Mouse (Mus musculus): ENCODE results near the gene Col4a2. TPM values are rescaled to one million over a fixed set of nuclear protein-coding genes. Genes with fewer than 3 reads are reported as not detected.

Col4a2 gene
- polyA plus RNA-seq, 1 experiment = 8.4 TPM

- H3K36me3 ChIP-seq (ENCODE audit: control insufficient read depth, insufficient read depth, low read length) = no peaks in the 10 kb centered on the region
- H3K4me3 ChIP-seq (ENCODE audit: control insufficient read depth, low read depth, low read length) = no peak overlapping the region
- H3K27me3 ChIP-seq (ENCODE audit: control insufficient read depth, insufficient read depth, low read length) = no peaks in the 10 kb centered on the region
- no peaks in the 10 kb centered on the region; the same call in 1 of the 2 replicates for H3K4me1 ChIP-seq (ENCODE audit: control insufficient read depth, insufficient read depth, low read length)
- TF ChIP-seq POLR2A (IDR thresholded peaks at IDR 0.05; ENCODE audit: control insufficient read depth, low read depth, low read length) = no peak
- TF ChIP-seq CTCF (IDR thresholded peaks at IDR 0.05; ENCODE audit: control insufficient read depth, insufficient read depth, insufficient replicate concordance, low read depth, low read length) = no peak
- H3K27ac ChIP-seq (ENCODE audit: control insufficient read depth, insufficient read depth, low read depth, low read length) = no peak overlapping the region
Observed at GRCm38 (mm10) chr8:11282139-11282538, 30.5 kb upstream of the Col4a2 start.

DNA sequence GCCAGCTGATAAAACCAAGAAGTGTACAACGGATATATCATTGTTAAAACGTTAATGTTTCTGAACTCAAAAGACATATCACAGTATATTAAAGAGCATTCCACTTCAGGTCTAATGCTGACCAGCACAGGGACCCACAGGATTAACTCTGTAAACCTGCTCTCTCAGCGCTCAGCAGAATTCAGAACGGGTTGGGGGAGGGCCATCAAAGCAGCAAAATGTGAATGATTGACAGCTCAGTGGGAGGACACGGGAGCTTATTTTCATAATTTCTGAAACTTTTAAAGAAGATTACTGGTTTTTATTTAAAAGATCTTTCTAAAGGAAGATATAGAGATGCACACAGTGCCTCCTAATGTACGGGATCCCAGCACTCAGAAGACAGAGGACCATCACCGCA, 29.9 kb upstream of the Col4a2 start:
- no peaks in the 10 kb centered on the region for H3K36me3 ChIP-seq (ENCODE audit: control insufficient read depth, insufficient read depth, low read length)
- H3K27ac ChIP-seq (ENCODE audit: control insufficient read depth, insufficient read depth, low read depth, low read length) = no peak overlapping the region
- no peak for TF ChIP-seq CTCF (IDR thresholded peaks at IDR 0.05; ENCODE audit: control insufficient read depth, insufficient read depth, insufficient replicate concordance, low read depth, low read length)
- TF ChIP-seq POLR2A (IDR thresholded peaks at IDR 0.05; ENCODE audit: control insufficient read depth, low read depth, low read length) = no peak
- no peaks in the 10 kb centered on the region; the same call in 1 of the 2 replicates for H3K4me1 ChIP-seq (ENCODE audit: control insufficient read depth, insufficient read depth, low read length)
- no peaks in the 10 kb centered on the region for H3K27me3 ChIP-seq (ENCODE audit: control insufficient read depth, insufficient read depth, low read length)
- no peak overlapping the region for H3K4me3 ChIP-seq (ENCODE audit: control insufficient read depth, low read depth, low read length)

DNA sequence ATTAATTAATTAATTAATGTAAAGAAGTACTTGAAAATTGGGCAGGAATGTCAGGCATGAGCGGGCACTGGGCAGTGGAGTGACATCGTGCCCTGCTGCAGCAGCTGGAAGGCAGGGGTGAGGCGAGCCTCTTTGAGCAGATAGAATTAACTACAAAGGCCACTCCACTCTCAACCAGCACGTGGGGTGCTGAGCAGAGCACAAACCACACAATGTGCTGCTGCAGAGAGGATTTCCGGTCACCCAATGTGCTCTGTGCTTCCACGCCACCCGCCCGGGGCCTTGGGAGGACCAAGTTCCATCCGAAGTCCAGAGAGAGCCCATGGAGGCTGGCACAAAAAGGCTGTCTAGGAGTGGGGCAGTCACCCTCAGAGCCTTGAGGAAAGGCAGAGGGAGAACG, 29.4 kb upstream of the Col4a2 start:
- Histone ChIP-seq H3K27ac (ENCODE audit: control insufficient read depth, insufficient read depth, low read depth, low read length) (no peak overlapping the region), H3K4me3 (ENCODE audit: control insufficient read depth, low read depth, low read length) (no peak overlapping the region), H3K27me3 (ENCODE audit: control insufficient read depth, insufficient read depth, low read length) (no peaks in the 10 kb centered on the region), H3K4me1 (ENCODE audit: control insufficient read depth, insufficient read depth, low read length) (no peaks in the 10 kb centered on the region; the same call in 1 of the 2 replicates), H3K36me3 (ENCODE audit: control insufficient read depth, insufficient read depth, low read length) (no peaks in the 10 kb centered on the region)
- TF ChIP-seq CTCF (IDR thresholded peaks at IDR 0.05; ENCODE audit: control insufficient read depth, insufficient read depth, insufficient replicate concordance, low read depth, low read length) (no peak), POLR2A (IDR thresholded peaks at IDR 0.05; ENCODE audit: control insufficient read depth, low read depth, low read length) (no peak)

- Histone ChIP-seq H3K4me3 (ENCODE audit: control insufficient read depth, low read depth, low read length) (no peak overlapping the region), H3K27me3 (ENCODE audit: control insufficient read depth, insufficient read depth, low read length) (no peaks in the 10 kb centered on the region), H3K4me1 (ENCODE audit: control insufficient read depth, insufficient read depth, low read length) (no peaks in the 10 kb centered on the region; the same call in 1 of the 2 replicates), H3K36me3 (ENCODE audit: control insufficient read depth, insufficient read depth, low read length) (no peaks in the 10 kb centered on the region), H3K27ac (ENCODE audit: control insufficient read depth, insufficient read depth, low read depth, low read length) (no peak overlapping the region)
- TF ChIP-seq POLR2A (IDR thresholded peaks at IDR 0.05; ENCODE audit: control insufficient read depth, low read depth, low read length) (no peak), CTCF (IDR thresholded peaks at IDR 0.05; ENCODE audit: control insufficient read depth, insufficient read depth, insufficient replicate concordance, low read depth, low read length) (no peak)
Observed at GRCm38 (mm10) chr8:11285437-11285836, 27.2 kb upstream of the Col4a2 start.

- H3K4me1 ChIP-seq (ENCODE audit: control insufficient read depth, insufficient read depth, low read length) = no peaks in the 10 kb centered on the region; the same call in 1 of the 2 replicates
- TF ChIP-seq POLR2A (IDR thresholded peaks at IDR 0.05; ENCODE audit: control insufficient read depth, low read depth, low read length) = no peak
- TF ChIP-seq CTCF (IDR thresholded peaks at IDR 0.05; ENCODE audit: control insufficient read depth, insufficient read depth, insufficient replicate concordance, low read depth, low read length) = no peak
- no peaks in the 10 kb centered on the region for H3K27me3 ChIP-seq (ENCODE audit: control insufficient read depth, insufficient read depth, low read length)
- no peak overlapping the region for H3K4me3 ChIP-seq (ENCODE audit: control insufficient read depth, low read depth, low read length)
- no peaks in the 10 kb centered on the region for H3K36me3 ChIP-seq (ENCODE audit: control insufficient read depth, insufficient read depth, low read length)
- no peak overlapping the region for H3K27ac ChIP-seq (ENCODE audit: control insufficient read depth, insufficient read depth, low read depth, low read length)
Observed at GRCm38 (mm10) chr8:11287139-11287538, 25.5 kb upstream of the Col4a2 start.

DNA sequence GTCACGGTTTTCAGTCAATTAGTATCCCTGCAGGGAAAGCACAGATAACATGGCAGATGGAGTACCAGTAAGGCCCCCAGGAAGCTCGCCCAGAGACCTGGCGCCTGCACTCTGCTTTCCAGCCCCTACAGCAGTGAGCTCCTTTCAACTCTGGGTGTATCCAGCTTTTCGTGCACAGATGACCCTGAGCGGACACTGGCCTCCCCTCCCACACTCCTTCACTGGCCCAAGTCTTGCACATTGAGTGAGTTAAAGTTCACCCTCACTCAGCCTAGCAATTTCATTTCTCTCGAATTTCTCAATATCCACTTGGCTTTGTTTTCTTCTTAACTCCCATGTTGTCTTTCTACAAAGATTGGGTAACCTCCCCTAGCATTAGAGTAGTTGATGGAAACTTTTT, 24.3 kb upstream of the Col4a2 start:
- Histone ChIP-seq H3K27ac (ENCODE audit: control insufficient read depth, insufficient read depth, low read depth, low read length) (no peak overlapping the region), H3K4me3 (ENCODE audit: control insufficient read depth, low read depth, low read length) (no peak overlapping the region), H3K36me3 (ENCODE audit: control insufficient read depth, insufficient read depth, low read length) (no peaks in the 10 kb centered on the region), H3K27me3 (ENCODE audit: control insufficient read depth, insufficient read depth, low read length) (no peaks in the 10 kb centered on the region), H3K4me1 (ENCODE audit: control insufficient read depth, insufficient read depth, low read length) (no peaks in the 10 kb centered on the region; the same call in 1 of the 2 replicates)
- TF ChIP-seq POLR2A (IDR thresholded peaks at IDR 0.05; ENCODE audit: control insufficient read depth, low read depth, low read length) (no peak), CTCF (IDR thresholded peaks at IDR 0.05; ENCODE audit: control insufficient read depth, insufficient read depth, insufficient replicate concordance, low read depth, low read length) (no peak)

- Histone ChIP-seq H3K27me3 (ENCODE audit: control insufficient read depth, insufficient read depth, low read length) (no peaks in the 10 kb centered on the region), H3K4me1 (ENCODE audit: control insufficient read depth, insufficient read depth, low read length) (no peaks in the 10 kb centered on the region), H3K36me3 (ENCODE audit: control insufficient read depth, insufficient read depth, low read length) (no peaks in the 10 kb centered on the region), H3K4me3 (ENCODE audit: control insufficient read depth, low read depth, low read length) (no peak overlapping the region), H3K27ac (ENCODE audit: control insufficient read depth, insufficient read depth, low read depth, low read length) (no peak overlapping the region)
- TF ChIP-seq CTCF (IDR thresholded peaks at IDR 0.05; ENCODE audit: control insufficient read depth, insufficient read depth, insufficient replicate concordance, low read depth, low read length) = no peak
- TF ChIP-seq POLR2A (IDR thresholded peaks at IDR 0.05; ENCODE audit: control insufficient read depth, low read depth, low read length) = no peak
Observed at GRCm38 (mm10) chr8:11290533-11290932, 22.1 kb upstream of the Col4a2 start.

GRCm38 (mm10) chr8:11292611-11293010, 20.0 kb upstream of the Col4a2 start:
- Histone ChIP-seq H3K27ac (ENCODE audit: control insufficient read depth, insufficient read depth, low read depth, low read length) (no peak overlapping the region), H3K27me3 (ENCODE audit: control insufficient read depth, insufficient read depth, low read length) (no peaks in the 10 kb centered on the region), H3K4me3 (ENCODE audit: control insufficient read depth, low read depth, low read length) (no peak overlapping the region), H3K4me1 (ENCODE audit: control insufficient read depth, insufficient read depth, low read length) (peaks cover 3% of the 10 kb centered on the region; the same call in 1 of the 2 replicates), H3K36me3 (ENCODE audit: control insufficient read depth, insufficient read depth, low read length) (no peaks in the 10 kb centered on the region)
- TF ChIP-seq POLR2A (IDR thresholded peaks at IDR 0.05; ENCODE audit: control insufficient read depth, low read depth, low read length) = no peak
- TF ChIP-seq CTCF (IDR thresholded peaks at IDR 0.05; ENCODE audit: control insufficient read depth, insufficient read depth, insufficient replicate concordance, low read depth, low read length) = no peak
